Mouse (Mus musculus): ENCODE results near the gene B3gnt3. TPM values are rescaled to one million over a fixed set of nuclear protein-coding genes. Genes with fewer than 3 reads are reported as not detected.

B3gnt3 gene
- 5.7 TPM for polyA plus RNA-seq (2014; fragmentation: Illumina TruSeq; extraction: RNeasy Lipid Tissue Mini Kit (QIAGEN cat#74804); ENCODE audit: low read depth, low replicate concordance)

GRCm38 (mm10) chr8:71701414-71702086 lies at the start of gene B3gnt3:
B3gnt3 (minus strand) TSS chr8:71701789.

GRCm38 (mm10) chr8:71725122-71725924 lies 23.7 kb upstream of the B3gnt3 start, which contains the start of gene Fcho1:
Fcho1 (minus strand) TSS chr8:71725716.

GRCm38 (mm10) chr8:71689028-71689427 lies 12.6 kb downstream of the B3gnt3 start, which contains the start of gene Insl3:
Insl3 (plus strand) TSS chr8:71689214.

GRCm38 (mm10) chr8:71676020-71676741 lies 25.4 kb downstream of the B3gnt3 start, which contains the start of gene Jak3:
Jak3 (plus strand) TSS chr8:71676296.

GRCm38 (mm10) chr8:71671549-71671965 lies 30.0 kb downstream of the B3gnt3 start, which contains the start of gene Unc13a:
Unc13a (minus strand) TSS chr8:71671757.

Other genes with a start within 250 kb of the B3gnt3 start
- gene Abhd8, start 238.1 kb downstream of the B3gnt3 start, polyA plus RNA-seq (2014; fragmentation: Illumina TruSeq; extraction: RNeasy Lipid Tissue Mini Kit (QIAGEN cat#74804); ENCODE audit: low read depth, low replicate concordance): 16.7 TPM
- gene Mrpl34, start 236.8 kb downstream of the B3gnt3 start, polyA plus RNA-seq (2014; fragmentation: Illumina TruSeq; extraction: RNeasy Lipid Tissue Mini Kit (QIAGEN cat#74804); ENCODE audit: low read depth, low replicate concordance): 57.3 TPM
- 59.1 TPM for gene Dda1, start 232.6 kb downstream of the B3gnt3 start, polyA plus RNA-seq (2014; fragmentation: Illumina TruSeq; extraction: RNeasy Lipid Tissue Mini Kit (QIAGEN cat#74804); ENCODE audit: low read depth, low replicate concordance)
- gene Ano8, start 215.8 kb downstream of the B3gnt3 start, polyA plus RNA-seq (2014; fragmentation: Illumina TruSeq; extraction: RNeasy Lipid Tissue Mini Kit (QIAGEN cat#74804); ENCODE audit: low read depth, low replicate concordance): 9.2 TPM
- 14.5 TPM for gene Gtpbp3, start 213.7 kb downstream of the B3gnt3 start, polyA plus RNA-seq (2014; fragmentation: Illumina TruSeq; extraction: RNeasy Lipid Tissue Mini Kit (QIAGEN cat#74804); ENCODE audit: low read depth, low replicate concordance)
- 33.6 TPM for gene Plvap, start 190.0 kb downstream of the B3gnt3 start, polyA plus RNA-seq (2014; fragmentation: Illumina TruSeq; extraction: RNeasy Lipid Tissue Mini Kit (QIAGEN cat#74804); ENCODE audit: low read depth, low replicate concordance)
- not detected for gene Ccdc194, start 176.1 kb downstream of the B3gnt3 start, polyA plus RNA-seq (2014; fragmentation: Illumina TruSeq; extraction: RNeasy Lipid Tissue Mini Kit (QIAGEN cat#74804); ENCODE audit: low read depth, low replicate concordance)
- 70.8 TPM for gene Bst2, start 164.3 kb downstream of the B3gnt3 start, polyA plus RNA-seq (2014; fragmentation: Illumina TruSeq; extraction: RNeasy Lipid Tissue Mini Kit (QIAGEN cat#74804); ENCODE audit: low read depth, low replicate concordance)
- gene Mvb12a, start 158.9 kb downstream of the B3gnt3 start, polyA plus RNA-seq (2014; fragmentation: Illumina TruSeq; extraction: RNeasy Lipid Tissue Mini Kit (QIAGEN cat#74804); ENCODE audit: low read depth, low replicate concordance): 72.0 TPM
- 3.1 TPM for gene Tmem221, start 142.9 kb downstream of the B3gnt3 start, polyA plus RNA-seq (2014; fragmentation: Illumina TruSeq; extraction: RNeasy Lipid Tissue Mini Kit (QIAGEN cat#74804); ENCODE audit: low read depth, low replicate concordance)
- gene Nxnl1, start 135.2 kb downstream of the B3gnt3 start, polyA plus RNA-seq (2014; fragmentation: Illumina TruSeq; extraction: RNeasy Lipid Tissue Mini Kit (QIAGEN cat#74804); ENCODE audit: low read depth, low replicate concordance): 0.98 TPM
- 216 TPM for gene Slc27a1, start 132.9 kb downstream of the B3gnt3 start, polyA plus RNA-seq (2014; fragmentation: Illumina TruSeq; extraction: RNeasy Lipid Tissue Mini Kit (QIAGEN cat#74804); ENCODE audit: low read depth, low replicate concordance)
- 87.6 TPM for gene Pgls, start 109.6 kb downstream of the B3gnt3 start, polyA plus RNA-seq (2014; fragmentation: Illumina TruSeq; extraction: RNeasy Lipid Tissue Mini Kit (QIAGEN cat#74804); ENCODE audit: low read depth, low replicate concordance)
- gene Fam129c, start 104.1 kb downstream of the B3gnt3 start, polyA plus RNA-seq (2014; fragmentation: Illumina TruSeq; extraction: RNeasy Lipid Tissue Mini Kit (QIAGEN cat#74804); ENCODE audit: low read depth, low replicate concordance): 2.5 TPM
- gene Colgalt1, start 90.8 kb downstream of the B3gnt3 start, polyA plus RNA-seq (2014; fragmentation: Illumina TruSeq; extraction: RNeasy Lipid Tissue Mini Kit (QIAGEN cat#74804); ENCODE audit: low read depth, low replicate concordance): 76.1 TPM
- 0.61 TPM for gene Unc13a, start 30.0 kb downstream of the B3gnt3 start, polyA plus RNA-seq (2014; fragmentation: Illumina TruSeq; extraction: RNeasy Lipid Tissue Mini Kit (QIAGEN cat#74804); ENCODE audit: low read depth, low replicate concordance)
- gene Jak3, start 25.5 kb downstream of the B3gnt3 start, polyA plus RNA-seq (2014; fragmentation: Illumina TruSeq; extraction: RNeasy Lipid Tissue Mini Kit (QIAGEN cat#74804); ENCODE audit: low read depth, low replicate concordance): 10.6 TPM
- gene Insl3, start 12.6 kb downstream of the B3gnt3 start, polyA plus RNA-seq (2014; fragmentation: Illumina TruSeq; extraction: RNeasy Lipid Tissue Mini Kit (QIAGEN cat#74804); ENCODE audit: low read depth, low replicate concordance): 46.9 TPM
- 5.7 TPM for gene Fcho1, start 23.9 kb upstream of the B3gnt3 start, polyA plus RNA-seq (2014; fragmentation: Illumina TruSeq; extraction: RNeasy Lipid Tissue Mini Kit (QIAGEN cat#74804); ENCODE audit: low read depth, low replicate concordance)
- gene Zfp709, start 180.2 kb upstream of the B3gnt3 start, polyA plus RNA-seq (2014; fragmentation: Illumina TruSeq; extraction: RNeasy Lipid Tissue Mini Kit (QIAGEN cat#74804); ENCODE audit: low read depth, low replicate concordance): 6.1 TPM
- 2.9 TPM for gene Zfp882, start 206.8 kb upstream of the B3gnt3 start, polyA plus RNA-seq (2014; fragmentation: Illumina TruSeq; extraction: RNeasy Lipid Tissue Mini Kit (QIAGEN cat#74804); ENCODE audit: low read depth, low replicate concordance)
- gene Zfp617, start 206.8 kb upstream of the B3gnt3 start, polyA plus RNA-seq (2014; fragmentation: Illumina TruSeq; extraction: RNeasy Lipid Tissue Mini Kit (QIAGEN cat#74804); ENCODE audit: low read depth, low replicate concordance): 16.8 TPM
- 12.9 TPM for gene Zfp961, start 249.2 kb upstream of the B3gnt3 start, polyA plus RNA-seq (2014; fragmentation: Illumina TruSeq; extraction: RNeasy Lipid Tissue Mini Kit (QIAGEN cat#74804); ENCODE audit: low read depth, low replicate concordance)

Measured in adipose tissue, adult 10 weeks (tissue).